ENCODE assay signal across 8 mouse cellular contexts in the genomic region with DNA sequence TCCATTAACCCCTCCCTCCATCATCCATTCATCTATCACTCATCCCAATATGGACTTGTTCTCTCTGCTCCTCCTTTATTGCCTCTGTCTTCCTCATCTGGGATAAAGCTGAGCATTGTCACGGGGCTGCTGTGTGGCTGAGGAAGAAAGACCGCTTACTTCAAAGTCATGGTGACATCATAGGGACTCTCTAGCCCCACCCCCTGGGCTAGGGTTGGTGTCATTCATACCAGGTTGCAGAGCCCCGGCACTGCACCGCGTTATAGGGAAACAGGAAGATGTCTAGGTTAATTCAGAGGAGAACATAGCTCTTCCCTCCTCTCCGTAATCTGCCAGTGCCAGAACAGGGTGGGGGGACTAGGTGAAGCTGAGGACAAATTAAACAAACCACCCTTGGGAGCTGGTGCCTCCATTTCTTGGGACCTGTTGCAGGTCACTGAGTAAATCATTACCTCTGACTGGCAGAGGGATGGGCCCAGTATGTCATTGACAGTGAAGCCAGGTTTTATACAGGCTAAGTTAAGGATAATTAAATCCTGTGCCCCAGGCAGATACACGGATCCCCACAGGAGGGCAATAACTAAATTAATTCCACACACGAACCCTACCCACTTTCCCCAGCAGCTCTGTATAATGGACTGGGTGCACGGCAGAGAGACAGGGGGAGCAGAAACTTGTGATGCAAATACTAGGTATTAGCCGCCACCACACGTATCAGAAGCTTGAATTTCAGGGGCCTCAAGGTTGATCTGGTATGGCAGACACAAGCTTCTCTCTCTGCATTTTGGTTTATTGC. TPM values are rescaled to one million over a fixed set of nuclear protein-coding genes. Genes with fewer than 3 reads are reported as not detected.
DNase-seq lines count a peak whose midpoint lies in the region; ATAC-seq and TF ChIP-seq lines count a peak whose summit lies in the region.

No protein-coding gene starts in this region.

- TF ChIP-seq CTCF in hindbrain, postnatal 0 days (IDR thresholded peaks at IDR 0.05; ENCODE audit: low read depth), result no peak
- no peak for TF ChIP-seq CTCF in olfactory bulb, adult 2 months (IDR thresholded peaks at IDR 0.05; ENCODE audit: insufficient read depth, low read depth, low read length)

- no peaks in the 10 kb centered on the region for H3K9me3 ChIP-seq in hindbrain, postnatal 0 days (ENCODE audit: low read length)
- H3K9me3 ChIP-seq in liver, embryonic 13.5 days (replicated peaks), result no peaks in the 10 kb centered on the region

- H3K4me3 ChIP-seq in hindbrain, postnatal 0 days (ENCODE audit: low read length), result no peak overlapping the region
- H3K4me3 ChIP-seq in liver, embryonic 13.5 days (replicated peaks), result no peak overlapping the region
- no peak overlapping the region for H3K4me3 ChIP-seq in olfactory bulb, adult 2 months (ENCODE audit: insufficient read depth, low read depth, low read length)

- peak overlapping the region; percentile 89 for H3K27ac ChIP-seq in hindbrain, postnatal 0 days
- 0 out of 2 replicates have a peak overlapping the region, but pooled peaks have one; percentile 32 for H3K27ac ChIP-seq in liver, embryonic 13.5 days
- peak overlapping the region; percentile 99 for H3K27ac ChIP-seq in olfactory bulb, adult 2 months (ENCODE audit: insufficient read depth, low read depth, low read length)

- ATAC-seq in hindbrain, postnatal 0 days, result peak; percentile 6; the same call in 1 of the 2 replicates
- no peak for ATAC-seq in liver, embryonic 13.5 days (ENCODE audit: low read depth)

- no peak for TF ChIP-seq POLR2A in olfactory bulb, adult 2 months (IDR thresholded peaks at IDR 0.05; ENCODE audit: insufficient read depth, low read depth, low read length)

- no peaks in the 10 kb centered on the region for H3K27me3 ChIP-seq in hindbrain, postnatal 0 days (ENCODE audit: insufficient read depth, low read length)
- no peaks in the 10 kb centered on the region for H3K27me3 ChIP-seq in liver, embryonic 13.5 days

- peak; percentile 91 for DNase-seq in heart, adult 11 months
- DNase-seq in heart, adult 9 months (ENCODE audit: low spot score in 2 of 2), result no peak
- peak; percentile 76 for DNase-seq in embryo, embryonic 10.5 days (ENCODE audit: low spot score)
- DNase-seq in hindbrain, postnatal 0 days (ENCODE audit: low spot score), result peak; percentile 53
- no peak for DNase-seq in liver, embryonic 13.5 days
- DNase-seq in ovary, adult 18-20 months (ENCODE audit: low spot score), result no peak
- DNase-seq in frontal cortex, postnatal 25 days (ENCODE audit: low spot score in 2 of 2), result no peak

- 19% methylated on average over 11 of the region's 11 CpGs for WGBS in hindbrain, postnatal 0 days
- WGBS in liver, embryonic 13.5 days (ENCODE audit: insufficient replicate concordance), result 27% methylated on average over 11 of the region's 11 CpGs
- WGBS in olfactory bulb, adult 2 months, result 28% methylated on average over 11 of the region's 11 CpGs

- H3K4me2 ChIP-seq in hindbrain, postnatal 0 days (ENCODE audit: low read depth, low read length), result no peak overlapping the region
- H3K4me2 ChIP-seq in liver, embryonic 13.5 days, result no peak overlapping the region

- H3K9ac ChIP-seq in hindbrain, postnatal 0 days (replicated peaks; ENCODE audit: low read length), result peak overlapping the region; percentile 14
- no peak overlapping the region for H3K9ac ChIP-seq in liver, embryonic 13.5 days

- H3K4me1 ChIP-seq in hindbrain, postnatal 0 days (ENCODE audit: insufficient read depth, low read length), result peaks cover 36% of the 10 kb centered on the region
- peaks cover 26% of the 10 kb centered on the region for H3K4me1 ChIP-seq in liver, embryonic 13.5 days (replicated peaks)
- H3K4me1 ChIP-seq in olfactory bulb, adult 2 months (ENCODE audit: control insufficient read depth, insufficient read depth, low read length), result peaks cover 43% of the 10 kb centered on the region

- H3K36me3 ChIP-seq in hindbrain, postnatal 0 days (ENCODE audit: insufficient read depth, low read length), result no peaks in the 10 kb centered on the region
- H3K36me3 ChIP-seq in liver, embryonic 13.5 days, result no peaks in the 10 kb centered on the region

RNA-seq across cellular contexts. Expression of gene Irf2bp2, which starts 57.5 kb away (rescaled TPM):
- 91.5 and 99.1 TPM in 2 replicates for total RNA-seq in hindbrain, postnatal 0 days (2014; rRNA removed)
- polyA plus RNA-seq in hindbrain, postnatal 0 days (2015; fragmentation: Nextera tagmentation; extraction: Ambion mirVana), result 10.2 and 11.4 TPM in 2 replicates
- polyA plus RNA-seq in liver, embryonic 13.5 days (2015; fragmentation: Nextera tagmentation; extraction: Ambion mirVana), result 3.8 and 4.0 TPM in 2 replicates
- polyA plus RNA-seq in olfactory bulb, adult 2 months (2012; ENCODE audit: insufficient read depth, insufficient read length, low replicate concordance, missing spikeins), result not detected in 2 replicates

Comparison
In these comparisons a context has a peak if more than half of its experiments do, and no peak if none do; other contexts are left out.
1. DNase-seq: peak in heart, adult 11 months (single experiment), embryo, embryonic 10.5 days (single experiment) and hindbrain, postnatal 0 days (single experiment); none in heart, adult 9 months (0 of 2), liver, embryonic 13.5 days (single experiment), ovary, adult 18-20 months (single experiment) and frontal cortex, postnatal 25 days (0 of 2).
2. H3K27ac ChIP-seq: peak in every context shown above with its lines; median percentile 99 in olfactory bulb, adult 2 months; 89 in hindbrain, postnatal 0 days; 32 in liver, embryonic 13.5 days.